Mouse (Mus musculus): ENCODE measurements at regions not wholly inside any gene's neighbourhood (a gene's known extent, or its start where the extent isn't known, plus 50 kb on each side); places are given as distances from the start of the nearest gene placed in this dataset. TPM values are rescaled to one million over a fixed set of nuclear protein-coding genes. Genes with fewer than 3 reads are reported as not detected.

GRCm38 (mm10) chr12:109397175-109398058 lies 55.2 kb upstream of the Dlk1 start:
- no peaks in the 10 kb centered on the region for H3K9me3 ChIP-seq
- no peak overlapping the region for H3K27ac ChIP-seq (replicated peaks)
- H3K4me1 ChIP-seq = peaks cover 48% of the 10 kb centered on the region
- H3K27me3 ChIP-seq = peaks cover 32% of the 10 kb centered on the region
- H3K9ac ChIP-seq (replicated peaks) = no peak overlapping the region
- H3K4me3 ChIP-seq = no peak overlapping the region
- no peak overlapping the region for H3K4me2 ChIP-seq (replicated peaks)
- no peak for ATAC-seq (ENCODE audit: low FRiP score, low read depth)
- WGBS = 50% methylated on average over 12 of the region's 12 CpGs
- H3K36me3 ChIP-seq = no peaks in the 10 kb centered on the region

GRCm38 (mm10) chr12:109398473-109398872 lies 54.1 kb upstream of the Dlk1 start:
- Histone ChIP-seq H3K4me1 (peaks cover 44% of the 10 kb centered on the region), H3K27ac (replicated peaks) (no peak overlapping the region), H3K36me3 (no peaks in the 10 kb centered on the region), H3K9ac (replicated peaks) (no peak overlapping the region), H3K4me2 (replicated peaks) (no peak overlapping the region), H3K9me3 (no peaks in the 10 kb centered on the region), H3K4me3 (no peak overlapping the region), H3K27me3 (peaks cover 27% of the 10 kb centered on the region)
- ATAC-seq (ENCODE audit: low FRiP score, low read depth) = no peak
- 85% methylated on average over 7 of the region's 7 CpGs for WGBS

- H3K9me3 ChIP-seq = no peaks in the 10 kb centered on the region
- no peak for ATAC-seq (ENCODE audit: low FRiP score, low read depth)
- no peak overlapping the region for H3K9ac ChIP-seq (replicated peaks)
- peaks cover 27% of the 10 kb centered on the region for H3K27me3 ChIP-seq
- 19% methylated on average over 6 of the region's 6 CpGs for whole genome bisulfite sequencing
- peak overlapping the region; percentile 33 for H3K4me2 ChIP-seq (replicated peaks)
- no peaks in the 10 kb centered on the region for H3K36me3 ChIP-seq
- H3K27ac ChIP-seq (replicated peaks) = no peak overlapping the region; the same call in 1 of the 2 replicates
- H3K4me1 ChIP-seq = peaks cover 40% of the 10 kb centered on the region
- H3K4me3 ChIP-seq = no peak overlapping the region
Measured at GRCm38 (mm10) chr12:109398951-109399350, 53.7 kb upstream of the Dlk1 start.

- no peaks in the 10 kb centered on the region for H3K36me3 ChIP-seq
- H3K4me3 ChIP-seq = no peak overlapping the region
- peaks cover 33% of the 10 kb centered on the region for H3K4me1 ChIP-seq
- peaks cover 27% of the 10 kb centered on the region for H3K27me3 ChIP-seq
- no peaks in the 10 kb centered on the region for H3K9me3 ChIP-seq
- 30% methylated on average over 22 of the region's 22 CpGs for WGBS
- no peak overlapping the region for H3K27ac ChIP-seq (replicated peaks)
- no peak overlapping the region for H3K9ac ChIP-seq (replicated peaks)
- ATAC-seq (ENCODE audit: low FRiP score, low read depth) = no peak
- peak overlapping the region; percentile 33 for H3K4me2 ChIP-seq (replicated peaks)
Measured at GRCm38 (mm10) chr12:109399591-109399990, 53.0 kb upstream of the Dlk1 start.

GRCm38 (mm10) chr12:109400041-109400440 lies 52.6 kb upstream of the Dlk1 start:
- WGBS = 84% methylated on average over 7 of the region's 7 CpGs
- no peak for ATAC-seq (ENCODE audit: low FRiP score, low read depth)
- Histone ChIP-seq H3K4me1 (peaks cover 29% of the 10 kb centered on the region), H3K36me3 (no peaks in the 10 kb centered on the region), H3K9ac (replicated peaks) (no peak overlapping the region), H3K27me3 (peaks cover 27% of the 10 kb centered on the region), H3K27ac (replicated peaks) (no peak overlapping the region), H3K4me3 (no peak overlapping the region), H3K9me3 (no peaks in the 10 kb centered on the region), H3K4me2 (replicated peaks) (no peak overlapping the region)

GRCm38 (mm10) chr12:109400936-109401586 lies 51.6 kb upstream of the Dlk1 start:
- Histone ChIP-seq H3K27ac (replicated peaks) (no peak overlapping the region), H3K9ac (replicated peaks) (no peak overlapping the region), H3K27me3 (peaks cover 27% of the 10 kb centered on the region), H3K36me3 (no peaks in the 10 kb centered on the region), H3K9me3 (no peaks in the 10 kb centered on the region), H3K4me3 (no peak overlapping the region), H3K4me1 (peaks cover 28% of the 10 kb centered on the region), H3K4me2 (replicated peaks) (no peak overlapping the region)
- 58% methylated on average over 15 of the region's 15 CpGs for WGBS
- no peak for ATAC-seq (ENCODE audit: low FRiP score, low read depth)

GRCm38 (mm10) chr12:109401696-109402095 lies 50.9 kb upstream of the Dlk1 start:
- Histone ChIP-seq H3K36me3 (no peaks in the 10 kb centered on the region), H3K9ac (replicated peaks) (no peak overlapping the region), H3K27ac (replicated peaks) (0 out of 2 replicates have a peak overlapping the region, but pooled peaks have one; percentile 8), H3K4me1 (peaks cover 23% of the 10 kb centered on the region), H3K27me3 (peaks cover 27% of the 10 kb centered on the region), H3K4me3 (no peak overlapping the region), H3K9me3 (no peaks in the 10 kb centered on the region), H3K4me2 (replicated peaks) (no peak overlapping the region)
- ATAC-seq (ENCODE audit: low FRiP score, low read depth) = no peak
- 75% methylated on average over 6 of the region's 6 CpGs for WGBS

GRCm38 (mm10) chr12:109402226-109402625 lies 50.4 kb upstream of the Dlk1 start:
- 39% methylated on average over 9 of the region's 9 CpGs for WGBS
- H3K9me3 ChIP-seq = no peaks in the 10 kb centered on the region
- H3K9ac ChIP-seq (replicated peaks) = no peak overlapping the region
- H3K27ac ChIP-seq (replicated peaks) = 0 out of 2 replicates have a peak overlapping the region, but pooled peaks have one; percentile 8
- no peak overlapping the region for H3K4me3 ChIP-seq
- no peaks in the 10 kb centered on the region for H3K36me3 ChIP-seq
- peaks cover 25% of the 10 kb centered on the region for H3K27me3 ChIP-seq
- no peak for ATAC-seq (ENCODE audit: low FRiP score, low read depth)
- no peak overlapping the region for H3K4me2 ChIP-seq (replicated peaks)
- peaks cover 24% of the 10 kb centered on the region for H3K4me1 ChIP-seq

Small RNA genes lying in the stretch of these regions (microRNA-seq; reads per million reads assigned to microRNA genes)
- gene Gm22234 (not detected), gene Gm25297 (not detected)

All from midbrain, embryonic 12.5 days (tissue).